Mouse (Mus musculus): ENCODE measurements around the gene Sowahc. TPM values are rescaled to one million over a fixed set of nuclear protein-coding genes. Genes with fewer than 3 reads are reported as not detected.

The Sowahc gene
- 2.8 to 4.6 TPM (median 3.1 TPM) in 4 replicates for total RNA-seq (2023; ENCODE audit: inconsistent age)

DNA sequence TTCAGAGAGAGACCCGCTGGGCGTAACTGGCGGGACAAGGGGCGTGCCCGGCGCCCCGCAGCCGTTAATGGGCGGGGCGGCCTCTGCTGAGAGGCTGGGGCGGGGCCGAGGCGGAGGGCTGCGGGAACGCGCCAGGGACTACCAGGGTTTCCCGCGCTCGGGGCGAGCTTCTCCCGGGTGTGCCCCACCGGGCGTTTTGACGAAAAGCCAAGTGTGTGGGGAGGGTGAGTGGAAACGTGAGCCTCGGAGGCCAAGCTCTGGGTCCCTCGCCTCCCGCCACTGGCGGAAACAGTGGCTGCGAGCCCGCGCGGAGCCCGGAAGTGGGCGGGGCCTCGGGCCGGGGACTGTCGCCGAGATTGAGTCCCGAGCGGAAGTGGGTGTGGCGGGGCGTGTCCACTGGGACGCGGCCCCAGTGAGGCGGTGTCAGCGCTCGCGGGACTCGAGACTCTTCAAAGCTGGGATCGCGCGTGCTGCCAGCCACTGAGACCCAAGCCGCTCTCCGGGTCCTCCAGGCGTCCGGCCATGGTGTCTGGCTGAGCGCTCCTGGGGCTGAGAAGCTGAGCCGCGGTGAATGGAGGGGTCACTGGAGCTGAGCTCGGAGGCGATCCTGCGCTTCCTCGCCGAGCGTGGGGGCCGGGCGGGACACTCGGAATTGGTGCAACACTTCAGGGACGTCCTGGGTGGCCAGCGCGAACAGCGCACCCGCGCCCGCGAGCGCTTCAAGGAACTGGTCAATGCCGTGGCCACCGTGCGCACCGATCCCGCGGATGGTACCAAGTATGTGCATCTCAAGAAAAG, at the start of gene Sowahc, which contains the start of gene Sept10:
Gene Sowahc, plus strand, starts transcription at position 481 of the 798 bp plus-strand sequence.
Gene Sept10, minus strand, starts transcription at position 375 of the 798 bp plus-strand sequence.

Other genes with a start within 250 kb of the Sowahc start
- 1.3 to 3.0 TPM (median 2.5 TPM) in 4 replicates for gene Sept10, start 106 bp upstream of the Sowahc start, total RNA-seq (2023; ENCODE audit: inconsistent age)
- gene P4ha1, start 101.3 kb downstream of the Sowahc start, total RNA-seq (2023; ENCODE audit: inconsistent age), result 7.6 to 10.6 TPM (median 8.5 TPM) in 4 replicates
- gene Gm10273, start 173.7 kb downstream of the Sowahc start, total RNA-seq (2023; ENCODE audit: inconsistent age), result 14.9 to 20.5 TPM (median 20.2 TPM) in 3 of 4 replicates, not detected in the other
- gene Pla2g12b, start 181.7 kb downstream of the Sowahc start, total RNA-seq (2023; ENCODE audit: inconsistent age), result not detected in 4 replicates
- gene Oit3, start 219.8 kb downstream of the Sowahc start, total RNA-seq (2023; ENCODE audit: inconsistent age), result not detected in 4 replicates

Measured in B cell, adult (primary cell).